Mouse (Mus musculus) midbrain, embryonic 16.5 days (tissue): ENCODE measurements around the gene Nav2. TPM values are rescaled to one million over a fixed set of nuclear protein-coding genes. Genes with fewer than 3 reads are reported as not detected.
A peak's percentile ranks its signal among the peaks of the same experiment; 100 is the strongest.

ENCODE experiments used
- ATAC-seq: fragments of 200-750 bp; cut with Nextera tagmentation; 2 replicates; pipeline ENCODE4 v1.8.0; 2017; ENCODE audit warnings: moderate TSS enrichment
- H3K27ac ChIP-seq: fragments of 300-500 bp; sonication (generic); 2 replicates; pipeline ENCODE4 v1.5.1; 2014; ENCODE audit warnings: mild to moderate bottlenecking, low read length, mixed read lengths
- H3K27me3 ChIP-seq: fragments of 300-500 bp; sonication (generic); 2 replicates; pipeline ENCODE4 v1.6.1; 2014; ENCODE audit warnings: low read depth, low read length, mixed read lengths; ENCODE audit not compliant: control insufficient read depth, insufficient read depth
- H3K36me3 ChIP-seq: fragments of 300-500 bp; sonication (generic); 2 replicates; pipeline ENCODE4 v1.6.1; 2014; ENCODE audit warnings: mild to moderate bottlenecking, low read length, moderate library complexity, mixed read lengths; ENCODE audit not compliant: control insufficient read depth, insufficient read depth
- H3K4me1 ChIP-seq: fragments of 300-500 bp; sonication (generic); 2 replicates; pipeline ENCODE4 v1.6.1; 2014; ENCODE audit warnings: mild to moderate bottlenecking, low read length, mixed read lengths; ENCODE audit not compliant: control insufficient read depth, insufficient read depth
- H3K4me2 ChIP-seq: fragments of 300-500 bp; sonication (generic); 2 replicates; pipeline ENCODE4 v1.6.1; 2014; ENCODE audit warnings: mild to moderate bottlenecking, low read length, mixed read lengths
- H3K4me3 ChIP-seq: fragments of 300-500 bp; sonication (generic); 2 replicates; pipeline ENCODE4 v1.5.1; 2014; ENCODE audit warnings: low read depth, mild to moderate bottlenecking, low read length, moderate library complexity, mixed read lengths
- H3K9ac ChIP-seq: fragments of 300-500 bp; sonication (generic); 2 replicates; pipeline ENCODE4 v1.6.1; 2014; ENCODE audit warnings: low read depth, low read length, mixed read lengths
- H3K9me3 ChIP-seq: fragments of 300-500 bp; sonication (generic); replicated peaks from 2 replicates; pipeline ENCODE4 v1.6.1; 2014; ENCODE audit warnings: mild to moderate bottlenecking, low read length, mixed read lengths; ENCODE audit not compliant: control insufficient read depth, poor library complexity, severe bottlenecking
- WGBS: fragments of 180-500 bp; shearing (Covaris S2); extraction: QIAGEN DNeasy Blood & Tissue Kit; methylation state at CpG from one replicate; pipeline ENCODE4 v1.1.7; 2014; 5-methylcytosine and 5-hydroxymethylcytosine counted together
- polyA plus RNA-seq: library from polyadenylated mRNA; unstranded; fragments of >200 nt; fragmentation: Nextera tagmentation; extraction: Ambion mirVana; gene quantifications from 2 replicates; pipeline ENCODE4 v1.2.1, GENCODE M21; 2015

The Nav2 gene
- polyA plus RNA-seq, 1 experiment from 2014 or later, result 21.5 TPM

DNA sequence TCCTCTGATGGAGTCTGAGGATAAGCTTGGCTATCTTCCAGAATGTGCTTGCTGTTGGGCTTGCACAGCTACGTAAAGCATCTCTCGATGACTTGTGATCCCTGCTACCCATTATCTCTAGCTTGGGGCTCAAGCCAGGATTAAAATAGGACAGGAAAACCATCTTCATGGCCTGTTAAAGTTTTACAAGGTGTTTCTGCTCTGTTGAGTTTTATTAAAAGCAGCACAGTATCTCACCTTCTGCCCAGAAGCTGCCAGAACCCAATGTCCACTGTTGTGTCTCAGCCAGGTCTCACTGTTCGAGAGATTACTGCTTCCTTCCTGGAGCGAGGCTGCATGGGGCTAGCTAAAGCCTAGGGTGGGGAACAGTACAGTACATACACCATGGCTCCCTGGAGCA, 123.7 kb downstream of the Nav2 start:
- Histone ChIP-seq H3K4me2 (no peak overlapping the region), H3K27me3 (no peaks in the 10 kb centered on the region), H3K36me3 (no peaks in the 10 kb centered on the region), H3K9me3 (no peaks in the 10 kb centered on the region), H3K4me1 (no peaks in the 10 kb centered on the region; the same call in 1 of the 2 replicates), H3K9ac (no peak overlapping the region), H3K27ac (no peak overlapping the region), H3K4me3 (no peak overlapping the region)
- ATAC-seq, result no peak
- 82% methylated on average over 4 of the region's 4 CpGs for WGBS

DNA sequence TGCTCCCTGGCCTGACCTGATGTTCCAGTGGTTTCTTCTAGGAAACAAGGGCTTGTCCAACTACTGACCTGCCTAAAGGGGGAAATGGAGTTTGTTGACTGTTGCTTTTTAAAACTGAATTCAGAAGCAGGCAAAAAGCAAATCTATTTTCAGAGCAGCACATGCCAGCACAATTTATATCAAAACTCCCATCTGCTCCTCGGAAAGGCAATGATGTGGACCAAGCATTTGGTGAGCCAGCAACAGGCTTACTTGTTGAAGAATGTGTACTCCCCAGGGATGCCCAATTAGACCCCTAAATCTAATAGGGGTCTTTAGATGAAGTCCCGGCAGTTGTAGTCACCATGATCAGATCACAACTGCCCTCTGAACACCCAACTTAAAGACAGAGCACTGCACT, 125.7 kb downstream of the Nav2 start:
- no peaks in the 10 kb centered on the region for H3K27me3 ChIP-seq
- 83% methylated on average over 2 of the region's 2 CpGs for WGBS
- no peak overlapping the region for H3K4me2 ChIP-seq
- H3K27ac ChIP-seq, result no peak overlapping the region
- H3K4me3 ChIP-seq, result no peak overlapping the region
- no peaks in the 10 kb centered on the region for H3K9me3 ChIP-seq
- H3K36me3 ChIP-seq, result no peaks in the 10 kb centered on the region
- H3K9ac ChIP-seq, result no peak overlapping the region
- peaks cover 3% of the 10 kb centered on the region; the same call in 1 of the 2 replicates for H3K4me1 ChIP-seq
- ATAC-seq, result no peak

DNA sequence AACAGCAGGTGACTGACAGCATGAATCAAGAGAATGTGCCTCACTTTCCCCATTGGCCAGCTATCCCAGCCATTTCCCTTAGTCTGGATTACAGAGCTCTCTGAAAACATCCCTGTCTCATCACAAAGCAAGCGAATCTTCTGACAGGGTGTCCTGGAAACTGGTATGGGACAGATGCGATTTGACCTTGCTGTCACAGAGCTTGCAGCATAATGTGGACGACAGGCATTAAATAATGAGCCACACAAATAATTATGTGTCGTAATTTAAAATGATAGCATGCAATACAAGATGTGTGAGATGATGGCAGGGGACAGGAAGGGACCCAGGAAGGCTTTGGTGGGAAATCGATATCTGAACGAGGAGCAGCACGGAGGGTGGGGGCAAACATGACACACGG, 131.6 kb downstream of the Nav2 start:
- Histone ChIP-seq H3K36me3 (no peaks in the 10 kb centered on the region), H3K4me3 (no peak overlapping the region), H3K27me3 (no peaks in the 10 kb centered on the region), H3K9ac (no peak overlapping the region), H3K9me3 (no peaks in the 10 kb centered on the region), H3K4me1 (peaks cover 9% of the 10 kb centered on the region; the same call in 1 of the 2 replicates), H3K27ac (no peak overlapping the region), H3K4me2 (no peak overlapping the region)
- ATAC-seq, result no peak
- WGBS, result 57% methylated on average over 8 of the region's 8 CpGs

DNA sequence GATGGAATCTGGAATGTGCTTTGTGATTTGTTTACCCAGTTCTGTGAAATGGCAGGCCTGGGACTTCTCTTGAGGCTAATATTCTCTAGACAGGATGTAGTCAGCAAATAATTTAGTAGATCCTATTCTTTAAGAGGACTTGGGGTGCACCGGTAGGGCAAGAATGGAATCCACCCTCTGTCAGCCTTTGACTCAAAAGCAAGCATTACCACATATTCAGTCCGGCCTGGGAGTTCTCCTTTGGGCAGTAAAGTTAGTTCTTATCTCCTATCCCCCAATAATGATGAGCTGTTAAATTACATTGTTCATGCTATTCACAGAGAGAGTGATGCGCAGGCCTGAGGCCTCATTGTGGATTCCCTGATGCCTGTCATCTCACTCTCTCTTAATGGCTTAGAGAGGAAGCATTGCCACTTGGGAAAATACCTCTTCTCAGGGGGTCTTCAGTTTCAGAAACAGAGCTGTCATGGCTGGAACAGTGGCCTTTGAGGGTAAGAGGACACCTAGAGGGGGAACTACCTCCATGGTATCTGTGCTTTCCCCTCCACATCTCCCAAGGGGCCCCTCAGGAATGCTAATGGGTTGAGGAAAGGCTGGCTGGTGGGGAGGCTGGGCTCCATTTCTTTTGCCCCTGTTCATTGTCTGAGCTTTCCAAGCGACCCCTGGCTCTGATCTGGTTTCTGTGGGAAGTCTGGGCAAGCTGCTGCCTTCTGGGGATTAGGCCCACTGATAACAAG, 133.0 kb downstream of the Nav2 start:
- H3K27ac ChIP-seq, result no peak overlapping the region
- 47% methylated on average over 4 of the region's 4 CpGs for WGBS
- peaks cover 18% of the 10 kb centered on the region for H3K4me1 ChIP-seq
- no peaks in the 10 kb centered on the region for H3K27me3 ChIP-seq
- no peak overlapping the region for H3K4me3 ChIP-seq
- no peaks in the 10 kb centered on the region for H3K36me3 ChIP-seq
- H3K4me2 ChIP-seq, result no peak overlapping the region
- H3K9me3 ChIP-seq, result no peaks in the 10 kb centered on the region
- ATAC-seq, result no peak
- no peak overlapping the region for H3K9ac ChIP-seq

DNA sequence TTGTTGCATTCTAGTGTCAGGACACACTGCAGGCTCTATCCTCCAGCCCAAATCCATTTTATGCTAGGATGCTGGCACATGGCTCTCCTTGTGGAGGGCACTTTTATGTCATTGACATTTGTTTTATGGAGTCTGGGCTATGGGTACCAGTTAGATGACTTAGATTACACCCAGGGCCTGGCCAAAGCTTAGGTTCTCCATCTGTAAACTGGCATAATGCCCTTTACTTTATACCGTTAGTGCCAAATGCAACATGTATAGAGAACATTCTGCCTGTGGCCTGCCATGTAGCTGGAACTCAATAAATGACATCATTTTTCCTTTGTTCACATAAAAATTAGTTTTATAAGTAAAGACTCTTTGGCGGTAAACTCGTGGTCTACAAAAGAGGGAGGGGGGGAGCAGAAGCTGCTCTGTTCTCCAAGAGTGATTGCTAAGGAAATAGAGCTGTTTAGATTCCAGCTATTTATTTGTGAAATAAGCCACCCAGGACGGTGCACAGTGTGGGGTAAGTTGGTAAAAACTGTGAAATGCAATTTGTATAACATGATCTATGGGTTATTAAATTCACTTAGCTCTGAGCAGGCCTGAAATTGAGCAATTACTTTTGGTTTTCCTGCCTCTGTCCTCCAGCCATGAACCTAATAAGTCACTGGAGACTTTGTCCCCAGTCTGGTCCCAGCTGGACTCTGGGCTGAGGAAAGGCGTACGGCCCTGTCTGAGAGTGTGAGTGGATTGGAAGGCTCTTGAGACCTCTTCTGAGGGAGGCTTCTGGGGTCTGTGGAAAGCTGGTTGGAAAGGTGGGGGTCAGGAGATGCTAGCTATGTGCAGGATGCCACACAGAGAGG, 137.2 kb downstream of the Nav2 start:
- 61% methylated on average over 6 of the region's 6 CpGs for WGBS

DNA sequence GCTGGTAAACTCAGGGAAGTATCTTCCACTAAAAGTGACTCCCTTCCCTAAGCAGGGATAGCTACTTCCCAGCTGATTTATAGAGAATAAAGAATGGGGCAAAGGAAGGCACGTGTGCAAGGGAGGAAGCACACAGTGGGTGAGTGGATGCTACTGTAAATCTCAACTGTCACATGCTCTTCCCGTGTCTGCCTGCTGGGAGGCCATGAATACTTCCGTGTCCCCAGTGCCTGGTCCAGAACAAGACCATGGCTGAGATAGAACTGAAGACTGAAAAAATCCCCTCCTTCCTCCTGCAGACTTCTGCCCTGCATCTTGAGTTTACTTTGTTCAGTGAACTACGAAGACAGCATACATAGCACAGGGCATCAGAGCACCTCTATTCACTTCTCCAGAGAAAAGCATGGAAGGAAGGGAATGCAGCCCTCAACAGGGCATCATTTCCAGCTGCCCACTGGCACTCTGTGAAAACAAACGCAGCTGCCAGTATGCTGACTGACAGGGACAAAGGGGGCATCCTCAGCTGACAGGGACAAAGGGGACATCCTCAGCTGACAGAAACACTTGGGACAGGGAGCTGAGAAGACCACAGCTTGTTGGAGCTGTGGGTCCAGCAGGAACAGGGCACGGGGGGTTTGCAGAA, 138.0 kb downstream of the Nav2 start:
- H3K9me3 ChIP-seq, result no peaks in the 10 kb centered on the region
- H3K9ac ChIP-seq, result no peak overlapping the region
- H3K36me3 ChIP-seq, result no peaks in the 10 kb centered on the region
- no peak overlapping the region for H3K27ac ChIP-seq
- H3K4me2 ChIP-seq, result no peak overlapping the region
- H3K4me1 ChIP-seq, result peaks cover 24% of the 10 kb centered on the region
- 43% methylated on average over 6 of the region's 6 CpGs for WGBS
- ATAC-seq, result no peak
- H3K27me3 ChIP-seq, result no peaks in the 10 kb centered on the region
- no peak overlapping the region for H3K4me3 ChIP-seq

More for the DNA sequence above, 137.2 kb downstream of the Nav2 start:
- Histone ChIP-seq H3K4me3 (no peak overlapping the region), H3K9ac (no peak overlapping the region), H3K36me3 (no peaks in the 10 kb centered on the region), H3K9me3 (no peaks in the 10 kb centered on the region), H3K27me3 (no peaks in the 10 kb centered on the region), H3K27ac (no peak overlapping the region), H3K4me2 (no peak overlapping the region), H3K4me1 (peaks cover 25% of the 10 kb centered on the region)
- no peak for ATAC-seq

DNA sequence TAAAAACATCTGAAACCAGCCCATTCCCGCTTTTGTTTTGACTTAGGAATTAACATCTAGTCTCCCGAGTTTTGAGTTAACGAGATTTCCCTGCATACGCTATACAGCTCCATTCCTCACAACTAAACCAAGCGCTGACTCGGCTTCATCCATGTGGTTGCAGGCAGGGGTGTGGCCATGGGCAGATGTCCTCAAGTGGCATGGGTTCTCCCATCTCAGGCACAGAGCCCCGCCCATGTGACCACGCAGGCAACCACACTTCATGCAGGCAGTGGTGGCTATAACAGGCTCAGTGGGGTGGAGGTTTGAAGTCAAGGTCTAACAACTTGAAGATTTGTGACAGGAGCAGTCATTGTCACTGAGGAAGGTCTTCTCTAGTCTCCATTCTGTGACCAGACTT, 138.8 kb downstream of the Nav2 start:
- Histone ChIP-seq H3K36me3 (no peaks in the 10 kb centered on the region), H3K4me3 (no peak overlapping the region), H3K4me2 (no peak overlapping the region), H3K4me1 (peaks cover 28% of the 10 kb centered on the region), H3K9ac (no peak overlapping the region), H3K27ac (no peak overlapping the region), H3K27me3 (no peaks in the 10 kb centered on the region), H3K9me3 (no peaks in the 10 kb centered on the region)
- no peak for ATAC-seq
- WGBS, result 54% methylated on average over 8 of the region's 8 CpGs

DNA sequence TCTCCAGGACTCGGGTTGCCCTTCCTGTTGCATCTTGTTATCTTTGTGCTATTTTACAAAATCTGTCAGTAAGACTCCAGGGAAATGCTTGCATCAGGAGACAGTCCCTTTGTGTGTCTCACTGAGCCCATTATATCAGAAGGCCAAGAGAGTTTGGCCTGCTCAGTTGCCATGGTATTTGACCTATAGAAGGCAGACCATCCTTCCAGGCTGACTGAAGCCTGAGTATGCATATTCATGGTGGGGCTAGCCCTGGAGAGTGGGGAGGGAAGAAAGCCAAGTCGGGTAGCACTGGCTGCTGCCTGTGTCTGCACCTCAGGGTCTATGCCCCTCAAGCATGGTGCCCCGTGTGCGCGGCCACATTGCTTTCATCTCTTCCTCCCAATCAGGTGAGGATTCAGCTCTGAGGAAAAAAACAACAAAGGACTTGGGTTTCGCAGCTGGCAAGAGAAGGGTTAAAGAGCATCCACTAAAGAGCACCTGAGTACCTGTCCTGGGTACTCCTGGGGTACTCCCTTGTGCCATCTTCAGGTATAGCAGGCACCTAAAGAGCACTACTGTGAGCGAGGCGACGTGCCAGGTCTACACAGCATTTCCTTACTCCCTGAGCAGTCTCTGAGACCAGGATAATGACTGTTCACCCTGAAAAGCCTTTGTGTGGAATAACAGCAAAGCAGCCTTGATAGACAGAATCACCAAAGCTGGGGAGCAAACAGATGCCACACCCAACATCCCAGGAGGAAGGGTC, 144.5 kb downstream of the Nav2 start:
- peak; percentile 61 for ATAC-seq
- no peak overlapping the region for H3K4me2 ChIP-seq
- peaks cover 20% of the 10 kb centered on the region for H3K4me1 ChIP-seq
- 47% methylated on average over 9 of the region's 9 CpGs for WGBS
- H3K27ac ChIP-seq, result no peak overlapping the region
- H3K36me3 ChIP-seq, result no peaks in the 10 kb centered on the region
- no peak overlapping the region for H3K9ac ChIP-seq
- H3K9me3 ChIP-seq, result no peaks in the 10 kb centered on the region
- no peaks in the 10 kb centered on the region for H3K27me3 ChIP-seq
- no peak overlapping the region for H3K4me3 ChIP-seq
